Mouse (Mus musculus): Measurements from ENCODE around the gene Syt8. TPM values are rescaled to one million over a fixed set of nuclear protein-coding genes. Genes with fewer than 3 reads are reported as not detected.

The Syt8 gene
- polyA plus RNA-seq, 1 experiment from 2014 or later, result not detected

DNA sequence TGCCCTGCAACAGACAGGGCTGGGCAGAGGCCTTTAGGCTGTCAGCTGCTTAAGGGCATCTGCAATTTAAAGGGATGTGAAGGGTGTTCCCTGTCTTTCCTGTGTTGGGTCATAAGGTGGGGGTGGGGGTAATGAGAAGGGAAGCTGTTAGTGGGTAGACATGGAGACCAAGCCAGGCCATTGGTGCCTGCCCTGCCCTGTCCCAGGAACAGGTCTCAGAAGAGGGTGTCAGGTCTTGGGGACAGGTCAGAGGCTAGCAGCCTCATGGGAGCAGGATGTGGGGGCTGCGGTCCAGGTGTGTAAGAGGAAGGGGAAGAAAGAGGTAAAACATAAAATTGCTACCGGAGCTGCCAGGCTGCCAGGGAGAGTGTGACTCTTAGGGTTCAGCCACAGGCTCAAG lies 26.8 kb downstream of the Syt8 start:
- no peak for ATAC-seq
- Histone ChIP-seq H3K9ac (ENCODE audit: low read depth, low read length) (no peak overlapping the region), H3K27me3 (replicated peaks; ENCODE audit: control insufficient read depth, insufficient read depth, low read length) (no peaks in the 10 kb centered on the region), H3K4me2 (ENCODE audit: low read length) (no peak overlapping the region), H3K27ac (ENCODE audit: low read depth, low read length) (no peak overlapping the region), H3K36me3 (ENCODE audit: control insufficient read depth, insufficient read depth, low read length) (no peaks in the 10 kb centered on the region), H3K9me3 (ENCODE audit: control insufficient read depth, low read length) (no peaks in the 10 kb centered on the region), H3K4me1 (ENCODE audit: control insufficient read depth, insufficient read depth, low read depth, low read length) (peaks cover 8% of the 10 kb centered on the region), H3K4me3 (ENCODE audit: low read length) (no peak overlapping the region)
- 92% methylated on average over 2 of the region's 2 CpGs for WGBS

DNA sequence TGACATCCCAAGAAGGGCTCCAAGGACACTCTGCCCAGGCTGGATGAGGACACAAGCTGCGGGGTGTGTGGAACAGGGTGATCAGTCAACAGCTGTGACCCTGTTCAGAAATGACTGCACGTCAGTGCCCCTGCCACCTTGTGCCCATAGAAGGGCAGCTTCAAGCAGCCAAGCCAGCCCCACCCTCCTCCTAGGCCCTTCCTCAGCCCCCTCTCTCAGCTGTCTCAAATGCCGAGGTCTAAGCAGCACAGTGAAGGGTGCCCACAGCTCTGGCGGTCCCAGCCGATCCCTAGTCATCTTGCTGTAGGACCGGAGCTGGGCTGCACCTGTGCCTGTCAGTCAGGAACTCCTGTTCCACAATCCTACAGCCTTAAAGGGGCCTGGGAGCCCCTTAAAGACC lies 27.5 kb downstream of the Syt8 start:
- Histone ChIP-seq H3K4me2 (ENCODE audit: low read length) (no peak overlapping the region), H3K4me3 (ENCODE audit: low read length) (no peak overlapping the region), H3K4me1 (ENCODE audit: control insufficient read depth, insufficient read depth, low read depth, low read length) (peaks cover 4% of the 10 kb centered on the region; the same call in 1 of the 2 replicates), H3K9me3 (ENCODE audit: control insufficient read depth, low read length) (no peaks in the 10 kb centered on the region), H3K27me3 (replicated peaks; ENCODE audit: control insufficient read depth, insufficient read depth, low read length) (no peaks in the 10 kb centered on the region), H3K36me3 (ENCODE audit: control insufficient read depth, insufficient read depth, low read length) (no peaks in the 10 kb centered on the region), H3K9ac (ENCODE audit: low read depth, low read length) (no peak overlapping the region), H3K27ac (ENCODE audit: low read depth, low read length) (no peak overlapping the region)
- ATAC-seq, result no peak
- 86% methylated on average over 6 of the region's 6 CpGs for WGBS

GRCm38 (mm10) chr7:142462594-142463078 lies 28.0 kb downstream of the Syt8 start:
- no peak overlapping the region for H3K27ac ChIP-seq (ENCODE audit: low read depth, low read length)
- H3K9me3 ChIP-seq (ENCODE audit: control insufficient read depth, low read length), result no peaks in the 10 kb centered on the region
- 64% methylated on average over 4 of the region's 4 CpGs for WGBS
- H3K27me3 ChIP-seq (replicated peaks; ENCODE audit: control insufficient read depth, insufficient read depth, low read length), result no peaks in the 10 kb centered on the region
- no peak overlapping the region for H3K4me3 ChIP-seq (ENCODE audit: low read length)
- H3K4me1 ChIP-seq (ENCODE audit: control insufficient read depth, insufficient read depth, low read depth, low read length), result 0 out of 2 replicates have a peak, but pooled peaks cover under 1% of the 10 kb centered on the region
- H3K9ac ChIP-seq (ENCODE audit: low read depth, low read length), result no peak overlapping the region
- H3K4me2 ChIP-seq (ENCODE audit: low read length), result no peak overlapping the region
- ATAC-seq, result no peak
- no peaks in the 10 kb centered on the region for H3K36me3 ChIP-seq (ENCODE audit: control insufficient read depth, insufficient read depth, low read length)

DNA sequence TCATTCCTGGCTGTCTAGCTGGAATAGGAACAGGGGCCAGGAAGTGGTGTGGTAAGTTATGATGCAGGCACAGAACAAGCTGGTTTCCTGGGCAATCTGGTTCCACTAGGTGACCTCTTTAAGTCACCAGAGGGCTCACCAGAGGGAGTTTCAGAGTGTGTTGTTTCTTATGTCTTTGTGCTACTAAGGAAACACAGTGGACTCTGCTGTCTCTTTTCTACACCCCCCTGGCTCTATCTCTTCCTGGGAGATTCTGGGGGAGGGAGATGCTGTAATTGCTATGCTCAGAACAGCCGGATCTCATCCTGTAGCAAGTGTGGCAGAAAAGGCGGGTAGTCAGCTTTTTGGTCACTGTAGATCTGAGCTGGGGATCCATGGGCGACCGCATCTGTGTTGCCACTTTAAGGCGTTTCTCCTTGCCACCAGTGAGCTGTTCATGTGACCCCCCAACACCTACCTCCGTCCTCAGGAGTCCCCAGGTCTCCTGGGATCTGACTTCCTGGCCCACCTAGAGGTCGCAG lies 35.6 kb downstream of the Syt8 start:
- ATAC-seq, result no peak
- H3K9me3 ChIP-seq (ENCODE audit: control insufficient read depth, low read length), result no peaks in the 10 kb centered on the region
- no peak overlapping the region for H3K27ac ChIP-seq (ENCODE audit: low read depth, low read length)
- H3K4me1 ChIP-seq (ENCODE audit: control insufficient read depth, insufficient read depth, low read depth, low read length), result peaks cover 3% of the 10 kb centered on the region; the same call in 1 of the 2 replicates
- no peaks in the 10 kb centered on the region for H3K27me3 ChIP-seq (replicated peaks; ENCODE audit: control insufficient read depth, insufficient read depth, low read length)
- 82% methylated on average over 7 of the region's 7 CpGs for WGBS
- no peak overlapping the region for H3K9ac ChIP-seq (ENCODE audit: low read depth, low read length)
- no peak overlapping the region for H3K4me2 ChIP-seq (ENCODE audit: low read length)
- H3K4me3 ChIP-seq (ENCODE audit: low read length), result no peak overlapping the region
- H3K36me3 ChIP-seq (ENCODE audit: control insufficient read depth, insufficient read depth, low read length), result no peaks in the 10 kb centered on the region

DNA sequence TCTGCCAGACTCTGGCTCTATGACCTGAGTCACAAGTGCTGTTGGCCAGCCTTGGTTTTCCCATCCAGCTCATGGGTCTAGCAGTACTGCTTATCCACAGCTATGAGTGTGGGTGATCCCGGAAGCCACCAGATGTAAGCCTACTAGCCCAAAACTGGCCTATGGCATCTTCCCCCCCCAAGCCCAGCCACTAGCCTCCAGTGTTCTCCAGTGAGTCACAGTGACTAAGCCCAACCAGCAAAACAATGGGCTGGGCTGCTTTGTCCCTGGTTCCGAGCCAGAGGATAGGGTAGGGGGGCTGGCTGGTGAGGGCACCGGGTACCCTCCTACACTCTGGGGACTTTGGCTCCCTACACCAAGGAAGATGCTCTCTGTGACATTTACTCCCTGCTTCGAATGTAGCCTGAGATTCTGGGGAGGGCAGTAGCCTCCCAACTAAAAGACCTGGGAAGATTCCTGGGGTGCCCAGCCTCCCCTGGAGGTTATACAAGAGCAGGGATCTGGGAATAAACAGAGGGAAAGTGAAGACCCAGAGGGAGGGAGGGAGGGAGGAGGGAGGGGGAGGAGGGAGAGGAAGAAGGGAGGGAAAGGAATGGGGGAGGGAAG lies 36.3 kb downstream of the Syt8 start:
- no peak overlapping the region for H3K9ac ChIP-seq (ENCODE audit: low read depth, low read length)
- no peak overlapping the region for H3K27ac ChIP-seq (ENCODE audit: low read depth, low read length)
- peak; percentile 78 for ATAC-seq

DNA sequence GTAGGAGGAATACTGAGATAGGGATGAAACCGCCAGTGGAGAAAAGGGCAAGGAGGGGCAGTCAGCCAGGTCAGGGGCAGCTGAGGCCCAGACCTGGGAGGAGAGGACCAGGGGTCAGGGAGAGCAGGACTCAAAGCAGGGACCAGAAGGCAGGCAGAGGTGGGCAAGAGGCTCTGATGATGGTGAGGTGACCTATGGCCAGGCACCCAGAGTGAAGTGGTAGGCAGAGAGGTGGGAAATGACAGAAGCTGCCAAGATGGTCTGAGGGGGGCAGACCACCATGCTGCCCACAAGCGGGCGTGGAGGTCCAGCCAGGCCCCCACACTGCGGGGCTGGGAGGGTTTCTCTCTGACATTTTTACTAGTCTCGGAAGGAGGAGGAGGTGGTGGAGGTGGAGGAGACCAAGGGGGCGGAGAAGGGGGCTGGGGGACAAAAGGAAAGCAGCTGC lies 36.8 kb downstream of the Syt8 start:
- Histone ChIP-seq H3K4me2 (ENCODE audit: low read length) (no peak overlapping the region), H3K4me1 (ENCODE audit: control insufficient read depth, insufficient read depth, low read depth, low read length) (peaks cover 3% of the 10 kb centered on the region; the same call in 1 of the 2 replicates), H3K9me3 (ENCODE audit: control insufficient read depth, low read length) (no peaks in the 10 kb centered on the region), H3K27me3 (replicated peaks; ENCODE audit: control insufficient read depth, insufficient read depth, low read length) (no peaks in the 10 kb centered on the region), H3K9ac (ENCODE audit: low read depth, low read length) (no peak overlapping the region), H3K4me3 (ENCODE audit: low read length) (no peak overlapping the region), H3K36me3 (ENCODE audit: control insufficient read depth, insufficient read depth, low read length) (no peaks in the 10 kb centered on the region), H3K27ac (ENCODE audit: low read depth, low read length) (no peak overlapping the region)
- 32% methylated on average over 6 of the region's 6 CpGs for WGBS
- no peak for ATAC-seq

More for the DNA sequence above, 36.3 kb downstream of the Syt8 start:
- Histone ChIP-seq H3K4me1 (ENCODE audit: control insufficient read depth, insufficient read depth, low read depth, low read length) (peaks cover 3% of the 10 kb centered on the region; the same call in 1 of the 2 replicates), H3K9me3 (ENCODE audit: control insufficient read depth, low read length) (no peaks in the 10 kb centered on the region), H3K36me3 (ENCODE audit: control insufficient read depth, insufficient read depth, low read length) (no peaks in the 10 kb centered on the region), H3K27me3 (replicated peaks; ENCODE audit: control insufficient read depth, insufficient read depth, low read length) (no peaks in the 10 kb centered on the region), H3K4me2 (ENCODE audit: low read length) (no peak overlapping the region), H3K4me3 (ENCODE audit: low read length) (no peak overlapping the region)
- WGBS, result 26% methylated on average over 4 of the region's 4 CpGs

DNA sequence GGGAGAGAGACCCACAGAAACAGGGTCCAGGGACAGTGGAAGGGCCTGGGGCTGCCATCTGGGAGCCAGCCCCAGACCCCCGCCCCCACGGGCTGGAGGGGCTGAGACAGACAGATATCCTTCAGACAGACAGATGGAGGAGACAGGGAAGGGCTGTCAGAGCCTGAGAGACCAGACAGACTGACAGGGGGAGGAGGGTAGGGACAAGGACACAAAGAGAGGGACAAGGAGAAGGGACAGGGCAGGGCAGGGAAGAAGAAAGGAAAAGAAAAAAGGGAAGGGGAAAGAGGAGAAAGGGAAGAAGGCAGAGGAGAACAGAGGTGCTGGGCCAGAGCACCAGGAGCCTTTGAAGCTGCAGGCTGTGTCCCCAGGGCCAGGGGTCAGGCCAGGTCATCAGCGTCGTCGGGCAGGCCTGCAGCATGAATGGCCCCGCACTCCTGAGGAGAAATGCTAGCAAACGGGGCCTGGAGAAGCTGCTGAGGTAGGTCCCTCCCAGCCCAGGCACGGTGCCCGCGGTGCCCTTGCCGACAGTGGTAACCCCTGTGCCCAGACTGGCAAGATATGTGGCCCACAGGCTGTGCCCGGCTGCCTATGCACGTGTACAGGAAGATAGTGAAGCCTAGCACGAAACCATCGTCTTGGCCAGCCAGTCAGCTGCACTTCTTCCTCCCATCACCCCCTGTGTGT lies 37.4 kb downstream of the Syt8 start:
- Histone ChIP-seq H3K9ac (ENCODE audit: low read depth, low read length) (peak overlapping the region; percentile 13; the same call in 1 of the 2 replicates), H3K27me3 (replicated peaks; ENCODE audit: control insufficient read depth, insufficient read depth, low read length) (no peaks in the 10 kb centered on the region)

DNA sequence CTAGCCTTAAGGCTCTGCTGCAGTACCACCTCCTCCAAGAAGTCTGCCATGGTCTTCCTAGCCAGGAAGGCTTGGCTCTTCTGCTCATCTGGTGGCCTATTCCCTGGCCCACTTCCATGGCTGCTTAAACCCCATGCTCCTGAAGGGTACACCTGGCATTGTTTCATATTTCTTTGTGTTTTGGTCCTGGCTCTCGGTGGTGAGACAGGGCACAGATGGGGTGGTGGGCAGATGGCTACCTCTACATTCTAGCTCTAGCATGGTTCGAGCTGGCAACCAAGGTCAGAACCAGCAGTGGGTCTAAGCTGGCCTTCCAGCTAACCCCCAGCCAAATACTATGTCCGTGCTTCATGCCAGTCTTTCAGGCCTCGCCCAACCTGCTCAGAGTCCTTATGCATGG lies 38.3 kb downstream of the Syt8 start:
- no peaks in the 10 kb centered on the region for H3K36me3 ChIP-seq (ENCODE audit: control insufficient read depth, insufficient read depth, low read length)
- no peak for ATAC-seq
- H3K9ac ChIP-seq (ENCODE audit: low read depth, low read length), result no peak overlapping the region
- H3K4me3 ChIP-seq (ENCODE audit: low read length), result no peak overlapping the region
- H3K9me3 ChIP-seq (ENCODE audit: control insufficient read depth, low read length), result no peaks in the 10 kb centered on the region
- peaks cover 3% of the 10 kb centered on the region; the same call in 1 of the 2 replicates for H3K4me1 ChIP-seq (ENCODE audit: control insufficient read depth, insufficient read depth, low read depth, low read length)
- H3K4me2 ChIP-seq (ENCODE audit: low read length), result no peak overlapping the region
- no peak overlapping the region for H3K27ac ChIP-seq (ENCODE audit: low read depth, low read length)
- WGBS, result 90% methylated on average over 4 of the region's 4 CpGs
- no peaks in the 10 kb centered on the region for H3K27me3 ChIP-seq (replicated peaks; ENCODE audit: control insufficient read depth, insufficient read depth, low read length)

More for the DNA sequence above, 37.4 kb downstream of the Syt8 start:
- Histone ChIP-seq H3K4me1 (ENCODE audit: control insufficient read depth, insufficient read depth, low read depth, low read length) (peaks cover 3% of the 10 kb centered on the region; the same call in 1 of the 2 replicates), H3K4me2 (ENCODE audit: low read length) (no peak overlapping the region), H3K27ac (ENCODE audit: low read depth, low read length) (no peak overlapping the region), H3K4me3 (ENCODE audit: low read length) (no peak overlapping the region), H3K9me3 (ENCODE audit: control insufficient read depth, low read length) (no peaks in the 10 kb centered on the region), H3K36me3 (ENCODE audit: control insufficient read depth, insufficient read depth, low read length) (no peaks in the 10 kb centered on the region)
- WGBS, result 36% methylated on average over 15 of the region's 15 CpGs
- no peak for ATAC-seq

DNA sequence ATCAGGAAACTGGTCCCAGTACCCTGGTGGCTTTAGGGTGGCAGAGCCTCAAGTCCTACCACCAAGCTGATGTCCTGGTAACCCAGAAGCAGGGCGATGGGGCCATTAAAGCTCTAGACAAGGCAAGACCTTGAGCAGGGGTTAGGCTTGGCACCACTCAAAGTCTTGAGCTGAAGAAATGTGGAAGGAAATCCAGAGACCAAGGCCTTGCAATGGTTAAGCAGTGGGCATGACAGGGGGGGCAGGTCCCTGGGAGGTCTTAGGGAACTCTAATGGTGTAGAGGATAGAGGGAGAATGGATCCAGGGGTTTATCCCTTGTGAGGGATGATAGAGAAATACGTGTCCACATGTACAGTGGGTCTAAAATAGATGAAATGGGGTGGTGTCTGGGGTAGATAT lies 38.8 kb downstream of the Syt8 start:
- peaks cover 3% of the 10 kb centered on the region; the same call in 1 of the 2 replicates for H3K4me1 ChIP-seq (ENCODE audit: control insufficient read depth, insufficient read depth, low read depth, low read length)
- no peaks in the 10 kb centered on the region for H3K9me3 ChIP-seq (ENCODE audit: control insufficient read depth, low read length)
- H3K27ac ChIP-seq (ENCODE audit: low read depth, low read length), result no peak overlapping the region
- no peak overlapping the region for H3K4me2 ChIP-seq (ENCODE audit: low read length)
- H3K4me3 ChIP-seq (ENCODE audit: low read length), result no peak overlapping the region
- 96% methylated on average over 2 of the region's 2 CpGs for WGBS
- no peak for ATAC-seq
- H3K36me3 ChIP-seq (ENCODE audit: control insufficient read depth, insufficient read depth, low read length), result no peaks in the 10 kb centered on the region
- no peak overlapping the region for H3K9ac ChIP-seq (ENCODE audit: low read depth, low read length)
- H3K27me3 ChIP-seq (replicated peaks; ENCODE audit: control insufficient read depth, insufficient read depth, low read length), result no peaks in the 10 kb centered on the region

Measured in hindbrain, embryonic 16.5 days (tissue).